Mouse (Mus musculus) lung, adult 2 months (tissue): Measurements from ENCODE around the gene Syt15.

Experiments used
- CTCF ChIP-seq: fragments of 200-500 bp; IDR thresholded peaks from 2 replicates; pipeline ENCODE4 v1.5.1; 2011; ENCODE audit warnings: mild to moderate bottlenecking, low read length, control low read depth; ENCODE audit not compliant: insufficient read depth
- POLR2A ChIP-seq: fragments of 200-500 bp; IDR thresholded peaks from 2 replicates; pipeline ENCODE4 v1.6.1; 2011; ENCODE audit warnings: low read depth, mild to moderate bottlenecking, control low read depth, low read length, borderline replicate concordance; ENCODE audit errors: extremely low read depth

DNA sequence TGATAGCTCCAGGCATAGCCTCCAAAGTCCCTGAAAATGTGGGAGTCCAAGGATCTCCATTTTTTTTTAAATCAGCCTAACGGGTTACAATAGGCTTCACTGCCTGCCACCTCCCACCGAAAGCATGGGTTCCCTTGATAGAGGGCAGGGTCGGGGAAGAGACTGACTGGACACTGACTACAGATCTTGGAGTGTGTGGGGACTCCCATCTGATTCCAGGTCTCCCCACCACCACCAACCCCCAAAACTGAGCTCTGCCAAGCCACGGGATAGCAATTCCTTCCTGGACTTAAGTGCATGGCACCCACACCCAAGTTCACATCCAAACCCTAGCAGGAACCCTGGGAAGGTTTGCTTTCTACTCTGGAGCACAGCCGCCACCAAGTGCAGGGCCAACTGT lies 1.0 kb downstream of the Syt15 start:
- TF ChIP-seq CTCF (no peak), POLR2A (no peak)
